Mouse (Mus musculus): ENCODE data around the gene Slc45a1.

The Slc45a1 gene

DNA sequence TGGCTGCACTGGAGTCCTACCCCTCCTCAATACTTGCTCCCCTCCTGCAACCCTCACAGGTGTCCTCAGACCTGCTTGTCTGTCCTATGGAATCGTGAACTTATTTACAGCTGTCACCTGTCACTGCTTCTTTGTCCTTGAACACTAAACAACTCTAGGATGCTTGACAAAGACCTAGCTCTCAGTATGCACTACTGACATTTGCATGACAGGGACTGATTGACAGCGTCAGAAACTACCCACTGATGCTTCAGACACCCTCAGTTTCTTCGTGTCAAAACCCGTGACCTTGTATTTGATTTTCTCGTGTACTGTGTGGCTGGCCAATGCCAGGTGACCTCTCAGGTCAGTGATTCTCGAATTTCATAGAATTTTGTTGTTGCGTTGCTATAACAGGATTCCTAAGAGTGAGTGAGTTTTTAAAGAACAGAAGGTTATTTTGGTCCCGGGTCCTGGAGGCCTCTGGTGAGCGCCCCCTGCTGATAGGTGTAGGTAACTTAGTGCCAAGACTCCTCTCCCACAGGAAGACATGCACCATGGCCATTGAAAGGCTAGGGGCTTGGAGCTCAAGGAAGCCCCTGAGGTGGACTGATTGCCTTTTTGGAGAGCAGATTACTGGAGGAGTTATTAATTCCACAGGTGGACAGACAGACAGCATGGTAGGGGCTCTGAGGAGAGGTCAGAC, 8.1 kb upstream of the Slc45a1 start:
- no peak for DNase-seq (ENCODE audit: extremely low spot score, low read depth, low spot score)

DNA sequence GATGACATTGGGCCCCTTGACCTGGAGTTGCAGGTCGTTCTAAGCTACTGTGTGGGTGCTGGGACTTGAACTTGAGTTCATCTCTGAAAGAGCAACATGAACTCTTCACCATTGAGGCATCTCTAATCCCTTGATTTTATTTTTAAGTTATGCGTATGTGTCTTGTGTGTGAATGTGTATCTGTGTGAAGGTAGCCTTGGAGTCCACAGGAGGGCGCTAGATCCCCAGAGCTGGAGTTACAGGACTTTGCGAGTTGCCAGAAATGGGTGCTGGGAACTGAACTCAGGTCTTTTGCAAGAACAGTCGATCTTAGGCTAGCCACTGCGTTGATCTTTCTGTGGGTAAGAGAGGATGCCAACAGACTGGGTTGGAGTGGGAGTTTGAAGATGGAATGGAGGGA, 4.5 kb upstream of the Slc45a1 start:
- DNase-seq (ENCODE audit: extremely low spot score, low read depth, low spot score) = no peak

DNA sequence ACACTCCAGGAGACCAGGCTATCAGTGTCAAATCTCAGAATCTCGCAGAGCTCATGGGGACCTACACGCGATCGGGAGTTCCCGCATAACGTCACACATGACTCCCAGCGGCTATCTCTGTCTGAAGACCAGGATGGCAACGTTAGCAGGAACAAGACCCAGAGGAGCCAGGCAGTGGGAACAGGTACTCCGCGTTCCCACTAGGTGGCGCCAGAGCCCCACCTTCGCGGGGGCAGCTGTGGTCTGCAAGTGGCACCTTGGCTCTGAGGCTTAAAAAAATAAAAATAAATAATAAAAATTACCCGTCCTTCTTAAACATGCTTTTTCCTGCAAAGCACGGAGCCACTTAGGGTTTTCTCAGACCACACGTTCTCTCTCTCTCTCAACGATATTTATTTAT, 4.0 kb upstream of the Slc45a1 start:
- DNase-seq (ENCODE audit: extremely low spot score, low read depth, low spot score) = peak; percentile 50

DNA sequence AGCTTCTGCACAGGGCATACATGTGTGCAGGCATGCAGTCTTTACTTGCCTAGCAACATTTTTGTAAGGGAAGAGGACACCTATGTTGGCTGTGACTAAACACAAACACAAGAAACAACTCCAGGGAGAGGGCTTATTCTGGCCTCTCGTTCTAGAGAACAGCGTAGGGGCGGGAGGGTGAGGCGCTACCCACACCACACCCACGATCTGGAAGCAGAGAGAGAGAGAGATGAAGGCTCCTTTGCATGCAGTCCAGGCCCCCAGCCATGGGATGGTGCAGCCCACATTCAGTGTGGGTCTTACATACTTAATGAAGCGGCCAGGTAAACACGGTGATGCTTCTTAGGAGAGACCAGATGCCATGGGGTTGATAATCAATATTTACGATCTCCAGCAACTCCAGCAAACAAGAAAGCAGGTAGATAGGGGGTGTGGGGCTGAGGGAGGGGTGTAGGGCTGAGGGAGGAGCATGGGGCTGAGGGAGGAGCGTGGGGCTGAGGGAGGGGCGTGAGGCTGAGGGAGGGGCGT, 1.2 kb upstream of the Slc45a1 start:
- DNase-seq (ENCODE audit: extremely low spot score, low read depth, low spot score) = no peak

DNA sequence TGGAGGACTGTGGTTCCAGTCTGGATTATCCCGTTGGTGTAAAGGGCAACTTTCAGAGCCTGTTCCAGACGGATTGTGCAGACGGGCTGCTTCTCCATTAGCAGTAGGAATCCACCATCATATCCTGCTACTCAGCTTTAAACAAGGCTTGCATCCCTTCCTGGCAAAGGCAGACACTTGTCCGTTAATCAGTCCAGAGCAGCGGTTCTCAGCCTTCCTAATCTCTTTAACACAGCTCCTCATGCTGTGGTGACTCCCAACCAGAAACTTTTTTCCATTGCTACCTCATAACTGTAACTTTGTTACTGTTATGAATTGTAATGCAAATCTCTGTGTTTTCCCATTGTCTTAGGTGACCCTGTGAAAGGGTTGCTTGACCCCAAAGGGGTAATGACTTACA, 2.6 kb downstream of the Slc45a1 start:
- no peak for DNase-seq (ENCODE audit: extremely low spot score, low read depth, low spot score)

DNA sequence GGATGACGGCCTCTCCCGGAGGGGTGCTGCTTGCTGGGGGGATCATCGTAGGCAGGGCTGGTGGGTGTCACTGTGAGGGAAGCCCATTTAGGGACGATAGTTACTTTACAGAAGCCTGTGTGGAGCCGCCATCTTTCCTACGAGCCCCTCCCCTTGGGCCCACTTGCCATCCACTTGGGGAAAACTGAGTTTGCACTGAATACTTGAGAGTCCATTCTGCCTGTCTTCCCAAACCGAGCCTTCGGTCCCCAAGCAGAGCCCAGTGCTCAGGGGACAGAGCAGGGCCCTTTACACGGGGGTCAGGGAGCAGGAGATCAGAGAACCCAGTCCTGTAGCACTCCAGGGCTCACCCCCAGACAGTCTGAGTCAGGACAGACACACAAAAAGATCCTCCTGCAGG, 7.7 kb downstream of the Slc45a1 start:
- DNase-seq (ENCODE audit: extremely low spot score, low read depth, low spot score) = no peak

DNA sequence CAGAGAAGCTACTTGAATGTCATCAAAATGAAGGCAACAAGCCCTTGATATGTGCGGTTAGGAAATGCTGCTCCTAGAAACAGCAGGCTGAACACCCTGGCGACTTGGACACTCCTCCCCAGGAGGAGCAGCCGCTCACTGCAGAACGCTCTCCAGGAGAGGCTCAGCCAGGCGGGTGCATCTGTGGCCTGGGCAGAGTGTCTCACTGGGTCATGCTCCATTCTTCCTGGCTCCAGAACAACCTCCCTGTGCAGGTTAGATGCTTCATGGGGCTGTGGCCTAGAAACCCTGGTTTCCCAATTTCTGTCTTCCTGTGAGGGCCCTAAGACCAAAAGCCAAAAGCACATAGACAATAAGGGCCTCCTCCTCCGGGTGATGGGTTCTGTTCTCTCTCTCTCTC, 15.3 kb downstream of the Slc45a1 start:
- DNase-seq (ENCODE audit: extremely low spot score, low read depth, low spot score) = no peak

DNA sequence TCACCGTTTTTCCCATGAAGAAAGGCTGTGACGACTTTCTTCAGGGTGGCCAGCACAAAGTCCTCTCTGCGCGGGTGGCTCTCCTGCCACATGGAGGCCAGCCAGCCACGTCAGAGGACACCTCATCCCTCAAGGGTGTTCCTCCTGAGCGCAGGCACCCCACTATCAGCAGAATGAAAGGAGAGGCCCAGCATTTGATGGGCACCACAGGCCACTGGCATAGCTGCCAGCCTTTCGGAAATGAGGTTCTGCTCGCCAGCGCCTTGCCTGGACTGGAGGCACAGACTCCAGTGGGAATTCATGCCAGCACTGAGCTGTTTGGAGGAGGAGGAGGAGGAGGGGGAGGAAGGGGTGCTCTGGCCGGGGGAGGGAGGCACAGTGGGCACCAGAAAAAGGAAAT, 16.4 kb downstream of the Slc45a1 start:
- DNase-seq (ENCODE audit: extremely low spot score, low read depth, low spot score) = no peak

DNA sequence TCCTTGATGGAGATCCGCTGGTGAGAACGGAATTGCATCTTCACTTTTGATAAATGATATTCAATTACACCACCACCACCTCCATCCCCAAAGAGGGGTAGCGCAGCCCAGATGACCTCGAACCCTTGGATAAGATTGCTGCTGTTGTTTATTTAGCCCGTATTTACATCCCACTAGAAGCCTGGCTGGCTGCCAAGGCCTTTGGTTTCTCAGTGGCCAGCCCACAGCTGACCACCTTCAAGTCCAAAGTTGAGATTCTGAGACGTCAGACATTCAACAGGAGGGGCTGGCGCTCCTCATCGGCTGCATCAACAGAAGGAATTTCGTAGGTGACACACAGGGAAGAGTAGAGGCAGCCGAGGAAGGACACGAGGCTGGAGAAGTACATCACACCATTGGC, 22.7 kb downstream of the Slc45a1 start:
- DNase-seq (ENCODE audit: extremely low spot score, low read depth, low spot score) = no peak

DNA sequence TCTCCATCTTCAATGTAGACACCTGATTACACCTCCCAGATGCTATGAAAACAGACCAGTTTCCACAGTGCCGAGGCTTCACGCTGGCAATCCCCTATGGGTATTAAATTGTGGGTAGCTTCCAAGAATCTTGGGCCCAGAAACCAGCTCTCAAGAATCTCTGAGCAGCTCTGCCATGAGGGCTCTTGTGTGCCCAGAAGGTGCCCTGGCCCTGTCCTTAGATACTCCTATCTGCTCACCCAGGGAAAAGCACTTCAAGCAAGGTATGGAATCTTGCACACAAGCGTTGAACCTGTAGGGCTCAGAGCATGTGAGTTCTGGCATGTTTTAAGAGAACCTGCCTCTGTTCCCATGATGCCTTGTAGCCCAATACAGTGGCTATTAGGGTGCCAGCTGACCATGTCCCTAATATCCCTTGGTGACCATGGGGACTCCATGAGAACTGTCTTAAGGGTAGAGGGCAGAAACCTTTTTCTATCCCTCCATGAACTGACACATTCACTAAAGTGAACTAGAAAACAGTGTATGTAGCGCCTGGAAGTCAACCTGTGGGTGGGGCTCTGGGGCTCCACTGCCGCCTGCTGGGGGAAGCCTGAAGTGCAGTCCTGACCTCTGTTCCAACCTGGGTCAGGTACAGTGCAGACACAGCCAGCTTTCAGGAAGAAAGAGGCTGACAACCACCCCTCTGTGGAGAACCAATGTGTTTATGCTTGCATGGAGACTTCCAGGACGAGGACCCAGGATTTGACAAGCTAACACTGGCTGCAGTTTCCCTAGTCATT, 25.8 kb downstream of the Slc45a1 start:
- no peak for DNase-seq (ENCODE audit: extremely low spot score, low read depth, low spot score)

DNA sequence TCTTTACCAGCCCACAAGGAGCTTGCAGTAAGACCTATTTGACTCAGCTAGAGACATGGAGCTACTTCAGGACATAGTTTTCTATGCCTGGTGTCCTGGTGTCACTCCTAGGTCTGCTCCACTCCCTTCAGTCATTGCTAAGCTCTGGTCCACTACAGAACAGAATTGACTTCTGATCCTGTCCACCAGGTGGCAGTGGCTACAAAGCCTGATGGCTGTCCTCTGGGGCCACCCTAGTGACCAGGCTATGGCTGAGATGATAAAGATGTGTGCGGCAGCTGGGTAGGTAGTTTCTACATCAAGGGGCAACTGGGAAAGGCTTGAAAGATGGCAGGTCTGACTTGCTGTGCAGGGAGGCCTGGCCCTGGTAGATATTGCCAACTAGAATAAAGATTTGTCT, 26.5 kb downstream of the Slc45a1 start:
- peak; percentile 46 for DNase-seq (ENCODE audit: extremely low spot score, low read depth, low spot score)

DNA sequence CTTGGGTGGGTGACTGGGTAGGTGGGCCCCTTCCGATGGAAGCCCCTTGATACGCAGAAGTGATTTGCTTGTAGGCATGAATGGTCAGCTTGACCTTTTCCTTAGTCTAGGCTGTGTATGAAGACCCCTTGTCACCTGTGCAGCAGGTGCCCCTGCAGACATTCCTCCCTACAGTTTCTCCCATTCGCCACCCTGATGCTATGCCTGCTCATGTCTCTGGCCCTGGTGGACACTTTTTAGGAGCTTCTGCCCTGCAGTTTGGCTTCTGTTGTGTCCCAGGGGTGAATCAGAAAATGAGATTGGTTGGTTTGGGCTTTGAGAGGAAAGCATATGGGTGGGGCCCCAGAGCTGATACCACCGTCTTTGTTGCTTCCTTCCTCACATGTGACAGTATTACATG, 27.0 kb downstream of the Slc45a1 start:
- DNase-seq (ENCODE audit: extremely low spot score, low read depth, low spot score) = no peak

DNA sequence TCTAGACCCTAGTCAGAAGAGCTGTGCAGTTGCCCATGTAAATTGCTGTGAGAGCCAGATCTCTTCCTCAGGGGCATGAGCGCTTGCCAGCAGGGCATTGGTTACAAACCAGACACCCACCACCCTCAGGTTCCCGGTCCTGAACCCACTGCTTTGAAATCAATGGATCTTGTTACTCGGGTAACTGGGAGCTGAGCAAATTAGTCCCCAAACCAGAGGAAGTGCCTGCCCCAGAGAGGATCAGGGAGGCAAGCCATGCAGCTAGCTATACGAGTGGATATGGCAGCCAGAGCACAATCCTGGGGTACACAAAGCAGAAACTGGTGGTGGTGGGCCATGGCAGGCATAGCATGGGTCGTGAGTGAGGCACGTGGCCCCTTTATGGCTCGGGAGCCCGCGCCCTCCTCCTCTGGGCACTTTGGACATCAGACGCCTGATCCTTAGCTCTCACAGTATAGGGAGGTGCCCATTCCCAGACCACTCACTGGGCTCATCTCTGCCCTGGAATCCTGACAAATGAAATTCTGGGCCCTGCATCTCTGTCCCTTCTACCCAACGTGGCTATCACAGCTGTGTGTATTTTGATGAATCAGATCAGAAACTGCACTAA, 27.7 kb downstream of the Slc45a1 start:
- DNase-seq (ENCODE audit: extremely low spot score, low read depth, low spot score) = no peak

DNA sequence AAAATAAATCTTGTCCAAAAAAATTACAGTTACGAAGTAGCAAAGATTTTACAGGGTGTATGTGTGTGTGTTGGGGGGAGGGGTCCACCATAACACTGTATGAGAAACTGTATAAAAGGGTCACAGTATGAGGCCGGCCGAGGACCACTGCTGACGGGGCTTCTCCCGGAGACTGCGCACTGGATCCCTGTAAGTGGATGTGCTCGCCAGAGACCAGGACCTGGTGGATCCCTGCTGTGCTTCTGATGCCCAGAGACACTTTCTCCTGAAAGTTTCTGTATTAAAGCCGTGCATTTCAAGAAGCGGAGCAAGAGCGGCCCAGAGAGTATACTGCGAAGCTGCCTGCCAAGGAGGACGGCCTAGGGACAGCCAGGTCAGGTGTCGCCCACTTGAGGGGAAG, 29.3 kb downstream of the Slc45a1 start:
- DNase-seq (ENCODE audit: extremely low spot score, low read depth, low spot score) = no peak

DNA sequence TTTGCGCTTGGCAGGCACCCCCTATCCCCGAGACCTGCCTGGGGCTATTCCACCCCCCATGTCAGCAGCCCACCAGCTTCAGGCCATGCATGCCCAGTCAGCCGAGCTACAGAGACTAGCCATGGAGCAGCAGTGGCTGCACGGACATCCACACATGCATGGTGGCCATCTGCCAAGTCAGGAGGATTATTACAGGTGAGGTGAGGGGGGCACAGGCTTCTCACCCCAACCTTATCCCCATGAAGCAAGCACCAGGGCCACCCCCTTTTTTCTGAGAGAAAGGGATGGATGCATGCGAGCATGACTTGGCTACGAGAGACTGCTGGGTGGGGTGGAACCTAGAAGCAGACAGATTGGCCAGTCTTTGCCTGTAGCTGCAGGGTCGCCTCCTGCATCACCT, 33.0 kb downstream of the Slc45a1 start:
- DNase-seq (ENCODE audit: extremely low spot score, low read depth, low spot score) = no peak

DNA sequence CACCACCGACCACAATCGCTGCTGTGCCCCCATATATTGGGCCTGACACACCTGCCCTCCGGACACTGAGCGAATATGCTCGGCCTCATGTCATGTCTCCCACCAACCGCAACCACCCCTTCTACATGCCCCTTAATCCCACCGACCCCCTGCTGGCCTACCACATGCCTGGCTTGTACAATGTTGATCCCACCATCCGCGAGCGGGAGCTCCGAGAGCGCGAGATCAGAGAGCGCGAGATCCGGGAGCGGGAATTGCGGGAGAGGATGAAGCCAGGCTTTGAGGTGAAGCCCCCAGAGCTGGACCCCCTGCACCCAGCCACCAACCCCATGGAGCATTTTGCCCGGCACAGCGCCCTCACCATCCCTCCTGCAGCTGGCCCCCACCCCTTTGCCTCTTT, 35.1 kb downstream of the Slc45a1 start:
- DNase-seq (ENCODE audit: extremely low spot score, low read depth, low spot score) = no peak

DNA sequence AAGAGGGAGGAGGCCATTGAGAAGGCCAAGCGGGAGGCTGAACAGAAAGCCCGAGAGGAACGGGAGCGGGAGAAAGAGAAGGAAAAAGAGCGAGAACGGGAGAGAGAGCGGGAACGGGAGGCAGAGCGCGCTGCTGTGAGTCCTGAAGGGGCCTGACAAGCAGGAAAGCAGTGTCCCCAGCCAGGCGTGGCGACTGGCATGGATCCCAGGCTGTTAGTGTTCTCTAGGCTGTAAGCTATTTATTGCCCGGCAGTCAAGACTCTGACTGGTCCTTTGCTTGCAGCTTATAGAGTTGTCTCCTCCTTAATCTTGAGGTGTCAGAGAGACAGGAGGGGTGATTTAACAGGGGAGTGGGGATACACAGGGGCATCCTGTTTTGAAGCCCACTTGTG, 35.9 kb downstream of the Slc45a1 start:
- no peak for DNase-seq (ENCODE audit: extremely low spot score, low read depth, low spot score)

DNA sequence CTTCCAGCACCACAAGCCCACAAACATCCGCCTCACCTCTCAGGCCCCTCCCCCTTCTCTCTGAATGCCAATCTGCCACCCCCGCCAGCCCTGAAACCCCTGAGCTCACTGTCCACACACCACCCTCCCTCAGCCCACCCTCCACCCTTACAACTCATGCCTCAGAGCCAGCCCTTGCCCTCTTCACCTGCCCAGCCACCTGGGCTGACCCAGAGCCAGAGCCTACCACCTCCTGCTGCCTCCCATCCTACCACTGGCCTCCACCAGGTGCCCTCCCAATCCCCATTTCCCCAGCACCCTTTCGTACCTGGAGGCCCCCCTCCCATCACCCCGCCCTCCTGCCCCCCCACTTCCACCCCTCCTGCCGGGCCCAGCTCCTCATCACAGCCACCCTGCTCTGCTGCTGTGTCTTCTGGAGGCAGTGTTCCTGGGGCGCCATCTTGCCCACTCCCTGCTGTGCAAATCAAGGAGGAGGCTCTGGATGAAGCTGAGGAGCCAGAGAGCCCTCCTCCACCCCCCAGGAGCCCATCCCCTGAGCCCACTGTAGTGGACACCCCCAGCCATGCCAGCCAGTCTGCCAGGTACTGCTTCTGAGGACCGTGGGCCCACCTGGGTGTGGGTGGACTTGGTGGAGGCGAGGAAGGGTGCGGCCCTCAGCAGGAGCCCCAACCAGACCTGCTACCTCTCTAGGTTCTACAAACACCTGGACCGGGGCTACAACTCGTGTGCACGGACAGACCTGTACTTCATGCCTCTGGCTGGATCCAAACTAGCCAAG, 36.5 kb downstream of the Slc45a1 start:
- DNase-seq (ENCODE audit: extremely low spot score, low read depth, low spot score) = no peak

DNA sequence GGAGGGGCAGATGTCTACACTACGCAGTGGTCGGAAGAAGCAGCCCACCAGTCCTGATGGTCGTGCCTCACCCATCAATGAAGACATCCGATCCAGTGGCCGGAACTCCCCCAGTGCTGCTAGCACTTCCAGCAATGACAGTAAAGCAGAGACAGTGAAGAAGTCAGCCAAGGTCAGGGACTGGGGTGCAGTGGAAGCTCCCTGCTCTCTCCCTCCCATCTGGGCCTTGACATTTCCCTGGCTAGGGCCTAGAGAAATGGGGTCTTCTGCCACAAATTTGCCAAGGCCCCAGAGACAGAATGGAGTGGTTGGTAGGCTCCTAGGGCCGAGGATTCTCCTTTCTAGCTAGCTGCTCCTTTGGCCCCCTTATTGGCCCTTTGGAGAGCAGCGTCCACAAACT, 38.3 kb downstream of the Slc45a1 start:
- DNase-seq (ENCODE audit: extremely low spot score, low read depth, low spot score) = no peak

DNA sequence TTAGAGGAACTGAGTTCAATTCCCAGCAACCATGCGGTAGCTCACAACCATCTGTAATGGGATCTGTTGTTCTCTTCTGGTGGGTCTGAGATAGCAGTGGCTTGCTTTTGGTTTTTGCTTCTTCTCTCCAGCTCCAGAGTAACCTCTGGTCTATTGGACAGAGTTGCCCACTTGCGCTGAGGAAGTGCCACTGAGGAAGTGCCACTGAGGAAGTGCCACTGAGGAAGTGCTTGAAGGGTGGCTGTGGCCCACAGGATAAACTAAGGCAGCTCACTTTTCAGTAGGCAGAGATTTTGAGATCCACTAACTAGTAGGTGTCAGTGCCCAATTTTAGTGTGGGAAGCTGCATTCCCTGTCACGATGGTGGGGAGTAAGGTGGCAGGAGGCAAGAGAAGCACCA, 43.3 kb downstream of the Slc45a1 start:
- DNase-seq (ENCODE audit: extremely low spot score, low read depth, low spot score) = no peak

DNA sequence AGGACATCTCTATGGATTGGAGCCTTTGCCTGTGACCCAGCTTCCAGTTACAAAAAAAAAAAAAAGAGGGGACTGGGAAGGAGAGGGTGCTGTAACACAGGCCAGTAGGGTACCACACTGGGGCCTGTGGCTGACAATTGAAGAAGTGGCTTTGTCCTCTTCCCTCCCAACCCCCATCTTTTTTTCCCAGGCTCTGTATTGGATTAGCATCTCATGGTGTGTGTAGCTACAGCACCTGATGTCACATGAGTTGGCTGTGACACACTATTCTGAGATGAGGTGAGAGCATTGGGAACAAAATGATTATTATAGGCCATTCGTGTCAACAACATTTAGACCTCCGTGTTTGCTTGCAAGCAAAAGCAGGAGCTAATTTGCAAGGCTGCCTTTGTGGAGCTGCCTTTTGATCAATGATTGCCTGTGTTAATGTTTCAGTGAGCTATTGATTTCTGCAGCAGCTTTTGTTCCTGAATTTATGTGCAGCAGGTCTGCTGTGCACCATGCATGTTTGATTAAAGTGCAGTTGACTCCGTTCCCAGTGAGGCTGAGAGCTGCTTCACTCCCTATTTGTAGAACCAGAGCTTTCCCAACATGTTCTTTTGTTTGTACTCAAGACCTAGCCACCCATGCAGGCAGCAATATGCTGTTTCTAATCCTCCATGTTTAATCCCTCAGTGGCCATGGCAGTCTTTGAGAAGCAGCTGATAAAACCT, 45.4 kb downstream of the Slc45a1 start:
- DNase-seq (ENCODE audit: extremely low spot score, low read depth, low spot score) = no peak
